Mouse (Mus musculus): ENCODE data around the gene Col25a1. TPM values are rescaled to one million over a fixed set of nuclear protein-coding genes. Genes with fewer than 3 reads are reported as not detected.

Gene Col25a1
- total RNA-seq, 2 experiments from 2014 or later, result 0.53 to 0.91 TPM

GRCm38 (mm10) chr3:130601491-130601890 is 470.2 kb downstream of the Col25a1 start:
- intact Hi-C loops (cut with DNase I; ENCODE audit: low total_unique reads), result no loop called here
- DNase-seq, result no peak

GRCm38 (mm10) chr3:130607924-130608323 is 476.6 kb downstream of the Col25a1 start:
- no peak for DNase-seq
- intact Hi-C loops (cut with DNase I; ENCODE audit: low total_unique reads), result no loop called here

GRCm38 (mm10) chr3:130614444-130614843 is 483.1 kb downstream of the Col25a1 start:
- no peak for DNase-seq
- intact Hi-C loops (cut with DNase I; ENCODE audit: low total_unique reads), result no loop called here

- intact Hi-C loops (cut with DNase I; ENCODE audit: low total_unique reads), result no loop called here
These were observed 484.3 kb downstream of the Col25a1 start for GRCm38 (mm10) chr3:130615625-130616024.

GRCm38 (mm10) chr3:130617439-130617898 is 486.2 kb downstream of the Col25a1 start, which contains the start of gene Etnppl:
Gene Etnppl (plus strand): TSS chr3:130617448.
- intact Hi-C loops (cut with DNase I; ENCODE audit: low total_unique reads), result no loop called here
- DNase-seq, result no peak

More at GRCm38 (mm10) chr3:130615625-130616024, 484.3 kb downstream of the Col25a1 start:
- no peak for DNase-seq

- intact Hi-C loops (cut with DNase I; ENCODE audit: low total_unique reads), result no loop called here
- DNase-seq, result no peak
These were observed 489.3 kb downstream of the Col25a1 start for GRCm38 (mm10) chr3:130620517-130621146.

GRCm38 (mm10) chr3:130628358-130628757 is 497.1 kb downstream of the Col25a1 start:
- no peak for DNase-seq
- intact Hi-C loops (cut with DNase I; ENCODE audit: low total_unique reads), result no loop called here

GRCm38 (mm10) chr3:130633859-130634258 is 502.6 kb downstream of the Col25a1 start:
- no peak for DNase-seq
- intact Hi-C loops (cut with DNase I; ENCODE audit: low total_unique reads), result no loop called here

GRCm38 (mm10) chr3:130646110-130646810 is 515.0 kb downstream of the Col25a1 start:
- intact Hi-C loops (cut with DNase I; ENCODE audit: low total_unique reads), result no loop called here
- DNase-seq, result no peak

Other genes starting within 250 kb of the Col25a1 start
- 1 to 10 TPM; 5.2 to 5.7 TPM for gene Casp6, start 230.1 kb upstream of the Col25a1 start, total RNA-seq (2021)
- gene Mcub, start 161.3 kb upstream of the Col25a1 start, total RNA-seq (2021), result 1 to 10 TPM in 1 of 2 experiments, under 1 TPM in 1; 0.98 to 1.4 TPM
- 10 to 100 TPM; 20.8 to 21.8 TPM for gene Sec24b, start 69.9 kb upstream of the Col25a1 start, total RNA-seq (2021)